Mouse (Mus musculus): Measurements from ENCODE around the gene 4933425L06Rik. TPM values are rescaled to one million over a fixed set of nuclear protein-coding genes. Genes with fewer than 3 reads are reported as not detected.

The 4933425L06Rik gene
- polyA plus RNA-seq, 1 experiment from 2014 or later: not detected

DNA sequence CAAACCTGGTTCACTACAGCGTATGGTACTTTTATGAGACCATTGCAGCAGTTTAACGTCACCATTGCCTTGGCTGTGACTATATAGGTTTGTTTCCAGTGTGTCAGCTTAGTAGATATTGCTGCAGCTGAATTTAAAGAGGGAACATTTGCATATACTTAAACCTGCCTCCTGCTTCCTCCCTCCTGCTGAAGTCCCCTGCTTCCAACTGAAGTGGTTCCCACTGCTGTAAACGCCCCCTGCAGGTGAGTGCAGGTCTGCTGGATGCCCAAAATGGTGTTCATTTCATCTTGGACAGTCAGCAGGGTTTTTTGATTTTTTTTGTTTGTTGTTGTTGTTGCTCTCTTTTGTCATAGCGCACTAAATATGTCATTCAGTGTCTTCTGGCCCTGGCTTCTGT is 72.0 kb downstream of the 4933425L06Rik start:
- H3K36me3 ChIP-seq (ENCODE audit: control insufficient read depth, insufficient read depth, low read length): no peaks in the 10 kb centered on the region
- H3K27me3 ChIP-seq (replicated peaks; ENCODE audit: control insufficient read depth, insufficient read depth, low read length): no peaks in the 10 kb centered on the region
- H3K9ac ChIP-seq (ENCODE audit: low read depth, low read length): no peak overlapping the region
- no peaks in the 10 kb centered on the region for H3K4me1 ChIP-seq (ENCODE audit: control insufficient read depth, insufficient read depth, low read length)
- no peaks in the 10 kb centered on the region for H3K9me3 ChIP-seq (ENCODE audit: control insufficient read depth, low read length)
- no peak overlapping the region for H3K4me3 ChIP-seq (ENCODE audit: low read length)
- no peak overlapping the region for H3K27ac ChIP-seq (ENCODE audit: low read length)
- ATAC-seq: no peak
- H3K4me2 ChIP-seq (ENCODE audit: low read depth, low read length): no peak overlapping the region
- WGBS: 62% methylated on average over 4 of the region's 4 CpGs

DNA sequence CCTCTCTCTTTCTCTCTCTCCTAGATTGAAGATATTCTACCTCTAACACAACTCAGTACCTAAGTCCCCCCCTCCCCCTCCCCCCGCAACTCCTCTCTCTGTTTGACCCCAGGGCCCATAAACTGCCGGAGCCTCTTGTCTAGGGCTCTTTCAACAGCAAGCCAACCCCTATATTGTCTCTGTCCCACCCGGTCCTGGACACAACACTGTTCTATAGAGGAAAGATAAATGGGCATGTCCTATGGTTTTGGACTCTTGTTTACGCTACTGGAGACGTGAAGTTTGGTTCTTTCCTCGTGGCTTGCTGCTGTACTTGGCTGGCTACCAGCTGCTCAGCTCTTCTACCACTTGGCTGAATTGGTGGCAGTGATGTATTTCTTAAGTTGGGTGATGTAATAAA is 83.5 kb downstream of the 4933425L06Rik start:
- Histone ChIP-seq H3K4me3 (ENCODE audit: low read length) (no peak overlapping the region), H3K4me2 (ENCODE audit: low read depth, low read length) (no peak overlapping the region), H3K4me1 (ENCODE audit: control insufficient read depth, insufficient read depth, low read length) (no peaks in the 10 kb centered on the region), H3K36me3 (ENCODE audit: control insufficient read depth, insufficient read depth, low read length) (no peaks in the 10 kb centered on the region), H3K9ac (ENCODE audit: low read depth, low read length) (no peak overlapping the region), H3K27ac (ENCODE audit: low read length) (no peak overlapping the region), H3K27me3 (replicated peaks; ENCODE audit: control insufficient read depth, insufficient read depth, low read length) (no peaks in the 10 kb centered on the region), H3K9me3 (ENCODE audit: control insufficient read depth, low read length) (no peaks in the 10 kb centered on the region)
- WGBS: 60% methylated on average over 6 of the region's 6 CpGs
- ATAC-seq: no peak

Other genes with a start within 250 kb of the 4933425L06Rik start
- gene Shisal2b, start 218.2 kb upstream of the 4933425L06Rik start, polyA plus RNA-seq (2015; fragmentation: Nextera tagmentation; extraction: Ambion mirVana): 0.13 and 0.17 TPM in 2 replicates
- 2.1 and 2.2 TPM in 2 replicates for gene Rgs7bp, start 27.2 kb upstream of the 4933425L06Rik start, polyA plus RNA-seq (2015; fragmentation: Nextera tagmentation; extraction: Ambion mirVana)
- gene Rnf180, start 212.7 kb downstream of the 4933425L06Rik start, polyA plus RNA-seq (2015; fragmentation: Nextera tagmentation; extraction: Ambion mirVana): 1.9 and 2.4 TPM in 2 replicates